Mouse (Mus musculus) testis, adult 10 weeks (tissue): ENCODE measurements around the gene Ilvbl. TPM values are rescaled to one million over a fixed set of nuclear protein-coding genes. Genes with fewer than 3 reads are reported as not detected.

ENCODE experiments used
- polyA plus RNA-seq: library from polyadenylated mRNA; stranded (reverse); fragments of 350-450 nt; fragmentation: Illumina TruSeq; extraction: RNeasy Lipid Tissue Mini Kit (QIAGEN cat#74804); gene quantifications from one replicate; pipeline ENCODE4 v1.2.3, GENCODE M21; 2014; ENCODE audit warnings: low read depth, low replicate concordance

The Ilvbl gene
- 1.4 TPM for polyA plus RNA-seq

DNA sequence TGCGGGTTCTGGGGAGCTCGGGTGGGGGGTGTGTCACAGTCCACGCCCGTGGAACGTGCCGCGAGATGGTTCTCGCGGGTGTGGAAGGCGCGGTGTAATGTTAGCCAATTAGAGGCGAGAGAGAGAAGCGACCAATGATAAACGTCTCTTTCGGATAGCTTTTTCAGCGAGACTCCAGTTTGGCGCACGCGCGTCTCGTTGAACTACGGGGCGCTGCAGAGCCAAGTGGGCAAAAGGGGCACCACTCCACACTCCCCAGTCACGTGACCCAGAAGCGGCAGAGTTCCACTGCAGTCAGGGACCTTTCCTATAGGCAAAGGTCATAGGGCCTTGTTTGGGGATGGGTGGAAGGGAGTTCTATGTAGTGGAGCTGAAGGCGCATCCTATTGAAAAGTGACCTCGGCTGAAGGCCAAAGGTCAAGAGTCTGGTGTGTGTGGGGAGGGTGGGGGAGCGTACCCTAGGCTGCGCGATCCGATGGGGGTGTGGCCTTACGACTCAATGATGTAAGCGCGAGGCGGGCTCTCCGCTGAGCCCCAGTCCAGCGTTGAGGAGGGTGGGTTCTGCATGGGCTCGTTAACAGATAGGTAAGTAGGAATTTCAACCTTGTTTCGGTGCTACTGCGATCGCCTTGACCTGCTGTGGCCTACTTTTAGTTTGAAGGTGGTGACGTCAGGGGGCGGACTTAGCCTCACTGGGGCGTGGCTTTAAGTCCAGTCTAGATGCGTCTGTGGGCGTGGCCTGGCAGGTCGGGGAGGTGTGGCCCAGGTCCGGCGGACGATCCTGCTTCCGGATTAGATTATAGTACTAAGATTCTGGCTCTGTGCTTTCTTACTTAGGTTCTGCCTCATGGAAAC lies at the start of gene Ilvbl:
Ilvbl (plus strand) TSS at position 97 of the 855 bp plus-strand sequence.

DNA sequence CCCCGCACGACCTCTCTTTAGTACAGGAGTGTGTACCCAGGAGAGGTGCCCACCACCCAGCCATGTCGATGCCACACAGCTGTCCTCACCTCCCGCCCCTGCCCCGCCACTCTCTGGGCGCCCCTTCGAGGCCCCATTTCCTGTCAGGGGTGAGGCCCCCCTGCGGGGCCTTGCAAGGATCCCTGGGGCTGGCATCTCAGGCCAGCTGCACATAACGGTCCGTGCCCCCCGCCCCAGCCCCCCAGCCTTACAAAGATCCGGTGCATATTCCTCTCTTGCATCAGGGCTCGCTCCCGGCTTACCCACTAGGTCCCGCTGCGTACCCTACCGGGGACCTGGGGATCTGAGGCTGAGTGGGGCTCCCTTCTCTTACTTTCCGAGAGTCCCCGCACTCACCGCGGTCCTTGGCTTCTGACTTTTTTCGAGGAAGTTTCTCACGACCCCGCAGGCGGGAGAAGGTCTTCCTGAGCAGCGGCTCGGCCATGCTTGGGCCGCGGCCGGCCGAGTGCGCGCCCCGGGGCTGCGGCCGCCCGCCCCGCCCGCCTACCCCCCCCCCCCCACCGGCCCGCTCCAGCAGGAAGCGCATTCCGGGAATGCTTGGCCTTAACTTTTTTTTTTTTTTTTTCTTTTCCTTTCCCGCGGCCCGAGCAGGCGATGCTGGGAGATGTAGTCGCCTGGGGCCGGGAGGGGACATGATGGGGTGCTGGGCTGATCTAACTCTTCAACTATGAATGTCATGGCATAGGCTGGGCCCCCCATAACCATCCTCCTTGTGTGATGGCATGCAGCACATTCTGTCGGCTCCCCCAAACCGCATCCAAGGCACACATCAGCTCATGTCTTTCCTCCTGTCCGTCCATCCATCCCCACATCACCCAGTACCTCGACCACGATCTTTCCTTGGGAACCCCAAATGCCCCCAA lies 17.5 kb downstream of the Ilvbl start, which contains the start of gene Syde1:
Syde1 (minus strand) TSS at position 559 of the 923 bp plus-strand sequence.

DNA sequence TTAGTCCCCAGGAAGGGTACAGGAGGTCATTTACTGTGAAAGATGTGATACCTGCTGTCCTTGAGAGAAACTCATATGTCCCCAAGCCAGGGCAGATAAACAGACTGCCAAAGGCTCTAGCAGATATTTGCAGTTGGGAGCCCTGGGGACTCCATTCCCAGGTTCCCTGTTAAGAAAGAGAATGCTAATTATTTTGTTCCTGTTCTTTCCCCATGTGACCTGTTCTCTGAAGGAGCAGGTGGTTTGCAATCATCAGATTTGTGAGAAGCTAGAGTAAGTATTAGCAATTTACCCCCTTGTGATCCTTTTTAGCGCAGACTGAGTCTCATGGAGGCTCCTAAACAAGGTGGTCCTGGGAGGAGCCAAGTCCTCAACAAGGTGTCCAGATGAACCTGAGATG lies 43.8 kb downstream of the Ilvbl start, which contains the start of gene Olfr1357:
Olfr1357 (minus strand) TSS at position 101 of the 400 bp plus-strand sequence.

Other genes with a start within 250 kb of the Ilvbl start
- gene Agpat3, start 221.9 kb upstream of the Ilvbl start, polyA plus RNA-seq: 35.5 TPM
- gene Rrp1, start 161.3 kb upstream of the Ilvbl start, polyA plus RNA-seq: 126 TPM
- gene Cstb, start 148.7 kb upstream of the Ilvbl start, polyA plus RNA-seq: 13.1 TPM
- 0.92 TPM for gene Pdxk, start 109.4 kb upstream of the Ilvbl start, polyA plus RNA-seq
- gene Olfr1358, start 56.9 kb upstream of the Ilvbl start, polyA plus RNA-seq: not detected
- 0.53 TPM for gene Syde1, start 17.6 kb downstream of the Ilvbl start, polyA plus RNA-seq
- not detected for gene Olfr1357, start 43.7 kb downstream of the Ilvbl start, polyA plus RNA-seq
- not detected for gene Casp14, start 143.9 kb downstream of the Ilvbl start, polyA plus RNA-seq
- 20.9 TPM for gene Ccdc105, start 178.7 kb downstream of the Ilvbl start, polyA plus RNA-seq
- gene Slc1a6, start 206.2 kb downstream of the Ilvbl start, polyA plus RNA-seq: not detected